Mouse (Mus musculus) midbrain, postnatal 0 days (tissue): ENCODE results near the gene Rbfox2. TPM values are rescaled to one million over a fixed set of nuclear protein-coding genes. Genes with fewer than 3 reads are reported as not detected.
A peak's percentile ranks its signal among the peaks of the same experiment; 100 is the strongest.

Experiments
- ATAC-seq: fragments of 200-750 bp; cut with Nextera tagmentation; 2 replicates; pipeline ENCODE4 v1.8.0; 2017; ENCODE audit warnings: moderate number of reproducible peaks, mild to moderate bottlenecking, moderate TSS enrichment, moderate library complexity; ENCODE audit not compliant: low FRiP score
- DNase-seq: peaks from one replicate; pipeline ENCODE4 v3.0.0-alpha.2; 2015; ENCODE audit warnings: low spot score
- H3K27ac ChIP-seq: fragments of 300-500 bp; sonication (generic); 2 replicates; pipeline ENCODE4 v1.5.1; 2014; ENCODE audit warnings: low read depth, mild to moderate bottlenecking, low read length, mixed read lengths
- H3K27me3 ChIP-seq: fragments of 300-500 bp; sonication (generic); 2 replicates; pipeline ENCODE4 v1.6.1; 2014; ENCODE audit warnings: low read length, control low read depth, mixed read lengths; ENCODE audit not compliant: insufficient read depth
- H3K36me3 ChIP-seq: fragments of 300-500 bp; sonication (generic); 2 replicates; pipeline ENCODE4 v1.6.1; 2014; ENCODE audit warnings: low read length, control low read depth, mixed read lengths; ENCODE audit not compliant: insufficient read depth
- H3K4me1 ChIP-seq: fragments of 300-500 bp; sonication (generic); 2 replicates; pipeline ENCODE4 v1.6.1; 2014; ENCODE audit warnings: mild to moderate bottlenecking, control low read depth, antibody characterized with exemption, low read length, mixed read lengths; ENCODE audit not compliant: insufficient read depth
- H3K4me2 ChIP-seq: fragments of 300-500 bp; sonication (generic); 2 replicates; pipeline ENCODE4 v1.6.1; 2014; ENCODE audit warnings: low read depth, mild to moderate bottlenecking, low read length, mixed read lengths; ENCODE audit not compliant: poor library complexity, severe bottlenecking
- H3K4me3 ChIP-seq: fragments of 300-500 bp; sonication (generic); 2 replicates; pipeline ENCODE4 v1.5.1; 2014; ENCODE audit warnings: low read depth, mild to moderate bottlenecking, low read length, moderate library complexity
- H3K9ac ChIP-seq: fragments of 300-500 bp; sonication (generic); replicated peaks from 2 replicates; pipeline ENCODE4 v1.6.1; 2014; ENCODE audit warnings: mild to moderate bottlenecking, low read length, moderate library complexity, mixed read lengths; ENCODE audit not compliant: poor library complexity, severe bottlenecking
- H3K9me3 ChIP-seq: fragments of 300-500 bp; sonication (generic); 2 replicates; pipeline ENCODE4 v1.6.1; 2016; ENCODE audit warnings: low read length, control low read depth
- CTCF ChIP-seq: IDR thresholded peaks from 2 replicates; pipeline ENCODE4 v1.5.1; 2016; ENCODE audit warnings: antibody characterized with exemption, mild to moderate bottlenecking
- WGBS: fragments of 180-500 bp; shearing (Covaris S2); extraction: QIAGEN DNeasy Blood & Tissue Kit; methylation state at CpG from one replicate; pipeline ENCODE4 v1.1.7; 2014; 5-methylcytosine and 5-hydroxymethylcytosine counted together
- polyA plus RNA-seq: library from polyadenylated mRNA; unstranded; fragments of >200 nt; fragmentation: Nextera tagmentation; extraction: Ambion mirVana; gene quantifications from 2 replicates; pipeline ENCODE4 v1.2.1, GENCODE M21; 2015
- total RNA-seq: library from RNA; depleted of rRNA; stranded (reverse); fragments of >200 nt; gene quantifications from 2 replicates; pipeline ENCODE4 v1.2.3, GENCODE M21; 2014

The Rbfox2 gene
- total and polyA plus RNA-seq, 2 experiments from 2014 or later: 96.6 to 360 TPM

DNA sequence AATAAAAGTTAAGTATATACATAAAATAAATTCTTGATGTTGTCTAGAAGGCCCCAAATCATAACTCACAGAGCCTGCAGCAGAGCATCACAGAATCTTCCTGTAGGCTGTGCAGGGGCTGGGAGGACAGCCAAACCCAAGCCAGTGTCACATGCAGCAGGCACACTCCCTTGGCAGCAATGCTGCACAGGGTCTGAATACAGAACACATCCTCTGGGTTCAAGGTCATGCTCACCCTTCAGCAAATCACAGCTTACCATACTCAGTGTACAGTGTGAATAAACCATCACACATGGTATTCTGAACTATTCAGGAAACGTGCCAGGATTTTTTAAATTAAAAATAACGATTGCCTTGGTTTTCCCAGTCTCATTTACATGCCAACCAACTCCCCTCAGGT is 52.7 kb downstream of the Rbfox2 start:
- no peak for TF ChIP-seq CTCF
- Histone ChIP-seq H3K4me1 (peaks cover 5% of the 10 kb centered on the region; the same call in 1 of the 2 replicates), H3K27ac (peak overlapping the region; percentile 57; the same call in 1 of the 2 replicates), H3K9ac (no peak overlapping the region), H3K4me2 (no peak overlapping the region), H3K4me3 (no peak overlapping the region), H3K36me3 (no peaks in the 10 kb centered on the region), H3K9me3 (no peaks in the 10 kb centered on the region), H3K27me3 (no peaks in the 10 kb centered on the region)
- DNase-seq (peak; percentile 34), ATAC-seq (no peak)
- WGBS: 46% methylated on average over 2 of the region's 2 CpGs

DNA sequence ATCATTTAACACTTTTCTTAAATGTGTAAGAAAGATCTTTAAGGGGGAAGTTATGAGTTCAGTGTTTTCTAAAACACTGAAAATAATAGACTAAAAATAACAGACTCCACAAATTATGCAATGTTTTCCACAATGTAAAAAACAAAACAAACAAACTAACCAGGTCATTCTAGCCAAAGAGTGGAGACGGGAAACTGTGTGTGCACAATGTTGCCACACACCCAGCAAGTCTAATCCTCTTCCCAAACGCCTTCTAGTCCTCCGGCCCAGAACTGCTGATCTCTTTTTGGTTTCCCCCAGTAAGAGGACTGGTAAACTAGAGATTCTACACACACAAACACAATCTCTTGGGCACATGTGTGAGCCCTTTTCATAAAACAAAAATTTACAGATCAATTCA is 55.1 kb downstream of the Rbfox2 start:
- no peaks in the 10 kb centered on the region for H3K27me3 ChIP-seq
- no peak for TF ChIP-seq CTCF
- no peak overlapping the region for H3K27ac ChIP-seq
- ATAC-seq (no peak), DNase-seq (no peak)
- no peaks in the 10 kb centered on the region for H3K9me3 ChIP-seq
- peaks cover 7% of the 10 kb centered on the region; the same call in 1 of the 2 replicates for H3K4me1 ChIP-seq
- no peak overlapping the region for H3K4me2 ChIP-seq
- H3K4me3 ChIP-seq: no peak overlapping the region
- H3K36me3 ChIP-seq: no peaks in the 10 kb centered on the region
- 51% methylated on average over 3 of the region's 3 CpGs for WGBS
- no peak overlapping the region for H3K9ac ChIP-seq

DNA sequence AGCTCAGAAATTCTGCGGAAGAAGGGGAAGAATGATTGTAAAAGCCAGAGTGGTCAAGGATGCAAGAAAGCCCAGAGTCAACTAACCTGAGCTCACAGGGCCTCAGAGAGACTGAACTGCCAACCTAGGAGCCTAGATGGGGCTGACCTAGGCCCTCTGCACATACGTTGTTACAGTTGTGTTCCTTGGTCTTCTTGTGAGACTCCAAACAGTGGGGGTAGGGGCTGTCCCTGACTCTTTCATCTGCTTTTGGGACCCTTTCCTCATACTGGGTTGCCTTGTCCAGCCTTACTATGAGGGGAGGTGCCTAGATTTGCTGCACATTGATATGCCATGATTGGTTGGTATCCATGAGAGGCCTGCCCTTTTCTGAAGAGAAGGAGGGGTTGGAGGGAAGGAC is 56.0 kb downstream of the Rbfox2 start:
- Histone ChIP-seq H3K4me2 (no peak overlapping the region), H3K27me3 (no peaks in the 10 kb centered on the region), H3K27ac (no peak overlapping the region), H3K9ac (no peak overlapping the region), H3K4me3 (no peak overlapping the region), H3K9me3 (no peaks in the 10 kb centered on the region), H3K36me3 (no peaks in the 10 kb centered on the region), H3K4me1 (peaks cover 16% of the 10 kb centered on the region)
- TF ChIP-seq CTCF: no peak
- ATAC-seq (no peak), DNase-seq (no peak)
- 96% methylated on average over 2 of the region's 2 CpGs for WGBS

DNA sequence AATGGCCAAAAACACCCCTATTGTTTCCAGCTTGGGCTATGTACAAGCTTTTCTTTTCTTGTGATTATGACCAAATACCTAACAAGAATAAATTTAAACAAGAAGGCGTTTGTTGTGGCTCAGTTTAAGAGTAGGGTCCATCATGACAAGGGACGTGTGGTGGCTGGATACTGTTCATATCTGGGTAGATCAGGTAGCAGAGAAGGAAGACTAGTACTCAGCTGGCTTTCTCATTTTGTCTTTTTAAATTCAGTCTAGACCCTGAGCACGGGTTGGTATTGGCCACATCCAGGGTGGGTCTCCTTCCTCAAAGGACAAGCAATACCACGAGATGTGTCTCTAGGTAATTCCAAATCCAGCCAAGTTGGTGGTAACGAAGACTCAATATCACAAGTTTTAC is 57.4 kb downstream of the Rbfox2 start:
- Histone ChIP-seq H3K36me3 (no peaks in the 10 kb centered on the region), H3K27me3 (no peaks in the 10 kb centered on the region), H3K27ac (no peak overlapping the region), H3K4me3 (no peak overlapping the region), H3K9me3 (no peaks in the 10 kb centered on the region), H3K9ac (no peak overlapping the region), H3K4me2 (no peak overlapping the region), H3K4me1 (peaks cover 18% of the 10 kb centered on the region)
- 91% methylated on average over 5 of the region's 5 CpGs for WGBS
- DNase-seq: no peak
- ATAC-seq: no peak
- no peak for TF ChIP-seq CTCF

DNA sequence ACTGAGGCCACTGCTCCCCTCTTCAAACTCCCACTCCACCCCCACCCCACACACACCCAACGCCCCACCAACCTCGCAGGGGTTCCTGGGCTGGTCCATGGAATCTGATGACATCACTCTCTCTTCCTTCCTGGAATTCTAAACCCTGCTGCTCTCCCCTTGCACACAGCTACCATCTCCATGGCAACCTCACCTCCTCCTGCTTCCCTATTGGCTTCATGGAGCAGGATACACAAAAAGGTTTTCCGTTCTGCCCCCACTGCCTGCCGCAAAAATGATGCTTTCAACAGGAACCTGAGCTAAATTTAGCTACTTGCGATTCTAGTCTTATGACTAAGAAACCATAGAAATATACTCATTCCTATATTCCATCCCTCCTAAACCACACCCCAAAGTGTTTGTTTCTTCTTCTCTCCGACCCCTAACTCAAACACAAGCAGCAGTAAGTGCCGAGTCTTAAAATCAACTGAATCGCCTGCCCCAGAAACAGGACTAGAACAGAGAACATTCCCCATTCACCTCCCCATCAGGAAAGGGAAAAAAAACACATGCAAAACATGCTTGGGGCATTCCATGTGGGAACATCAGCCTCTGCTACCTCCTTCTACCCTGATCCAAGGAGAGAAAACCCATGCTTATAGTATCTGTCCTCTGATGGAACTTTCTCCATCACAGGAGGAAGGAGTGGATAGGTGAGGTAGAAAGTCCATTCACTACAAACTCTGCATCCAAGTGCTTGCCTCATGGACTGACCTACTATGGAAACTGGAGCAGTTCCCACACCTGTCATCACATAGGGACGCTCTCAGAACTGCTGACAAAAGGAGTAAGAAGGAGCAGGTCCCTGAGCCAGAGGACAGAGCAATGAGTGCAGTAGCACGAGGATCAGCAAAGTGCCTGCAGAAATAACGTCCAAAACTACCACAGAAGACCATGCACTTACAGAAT is 61.1 kb downstream of the Rbfox2 start:
- ATAC-seq (peak; percentile 94), DNase-seq (peak; percentile 94)
- Histone ChIP-seq H3K4me3 (peak overlapping the region; percentile 39), H3K27me3 (no peaks in the 10 kb centered on the region), H3K4me1 (peaks cover 13% of the 10 kb centered on the region), H3K36me3 (no peaks in the 10 kb centered on the region), H3K27ac (peak overlapping the region; percentile 93), H3K9ac (peak overlapping the region; percentile 58), H3K4me2 (peak overlapping the region; percentile 43), H3K9me3 (no peaks in the 10 kb centered on the region)
- 6% methylated on average over 11 of the region's 11 CpGs for WGBS
- TF ChIP-seq CTCF: no peak

DNA sequence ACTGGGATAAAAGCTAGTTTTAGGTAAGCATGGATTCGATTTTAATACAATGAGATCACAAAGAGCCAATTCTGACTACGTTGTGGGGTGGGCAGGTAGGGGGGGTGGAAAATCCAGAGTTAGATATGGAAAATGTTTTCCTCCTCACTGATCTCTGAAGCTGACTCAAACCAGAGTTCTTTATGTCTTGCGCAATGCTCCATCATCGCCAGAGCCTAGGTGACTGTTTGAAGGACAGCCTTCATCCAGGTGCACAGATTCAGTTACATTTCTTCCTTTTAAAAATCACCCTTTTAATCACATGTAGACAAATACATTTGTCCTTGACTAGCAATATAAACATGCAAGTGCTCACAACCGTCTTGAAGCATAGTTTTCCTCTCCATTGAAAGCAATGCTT is 62.2 kb downstream of the Rbfox2 start:
- H3K4me3 ChIP-seq: peak overlapping the region; percentile 39
- peak overlapping the region; percentile 93 for H3K27ac ChIP-seq
- H3K9me3 ChIP-seq: no peaks in the 10 kb centered on the region
- H3K27me3 ChIP-seq: no peaks in the 10 kb centered on the region
- no peaks in the 10 kb centered on the region for H3K36me3 ChIP-seq
- H3K9ac ChIP-seq: peak overlapping the region; percentile 58
- H3K4me1 ChIP-seq: peaks cover 15% of the 10 kb centered on the region
- 48% methylated on average over 5 of the region's 5 CpGs for WGBS
- no peak for TF ChIP-seq CTCF
- no peak for DNase-seq
- ATAC-seq: no peak
- H3K4me2 ChIP-seq: peak overlapping the region; percentile 43
